Mouse (Mus musculus) liver, postnatal 0 days (tissue): ENCODE results near the gene Synpo2l. TPM values are rescaled to one million over a fixed set of nuclear protein-coding genes. Genes with fewer than 3 reads are reported as not detected.
A peak's percentile ranks its signal among the peaks of the same experiment; 100 is the strongest.

Source experiments
- ATAC-seq: fragments of 200-750 bp; cut with Nextera tagmentation; 2 replicates; pipeline ENCODE4 v1.8.0; 2017; ENCODE audit warnings: mild to moderate bottlenecking, moderate library complexity
- DNase-seq: peaks from one replicate; pipeline ENCODE4 v3.0.0-alpha.2; 2016
- H3K27ac ChIP-seq: fragments of 300-500 bp; sonication (generic); 2 replicates; pipeline ENCODE4 v1.5.1; 2014; ENCODE audit warnings: antibody characterized with exemption, moderate library complexity, mild to moderate bottlenecking, low read depth
- H3K27me3 ChIP-seq: fragments of 300-500 bp; sonication (generic); 2 replicates; pipeline ENCODE4 v1.6.1; 2014; ENCODE audit warnings: low read length, control low read depth, mixed read lengths; ENCODE audit not compliant: insufficient read depth
- H3K36me3 ChIP-seq: fragments of 300-500 bp; sonication (generic); replicated peaks from 2 replicates; pipeline ENCODE4 v1.6.1; 2014; ENCODE audit warnings: mild to moderate bottlenecking, control low read depth, low read length, moderate library complexity, mixed read lengths; ENCODE audit not compliant: insufficient read depth
- H3K4me1 ChIP-seq: fragments of 300-500 bp; sonication (generic); 2 replicates; pipeline ENCODE4 v1.6.1; 2014; ENCODE audit warnings: antibody characterized with exemption, mild to moderate bottlenecking, control low read depth; ENCODE audit not compliant: insufficient read depth
- H3K4me2 ChIP-seq: fragments of 300-500 bp; sonication (generic); 2 replicates; pipeline ENCODE4 v1.6.1; 2014; ENCODE audit warnings: low read depth, mild to moderate bottlenecking, low read length, moderate library complexity, mixed read lengths
- H3K4me3 ChIP-seq: fragments of 300-500 bp; sonication (generic); 2 replicates; pipeline ENCODE4 v1.5.1; 2014; ENCODE audit warnings: low read depth, low read length
- H3K9ac ChIP-seq: fragments of 300-500 bp; sonication (generic); replicated peaks from 2 replicates; pipeline ENCODE4 v1.6.1; 2014; ENCODE audit warnings: mild to moderate bottlenecking, moderate library complexity
- H3K9me3 ChIP-seq: fragments of 300-500 bp; sonication (generic); 2 replicates; pipeline ENCODE4 v1.6.1; 2016; ENCODE audit warnings: mild to moderate bottlenecking, control low read depth, low read length, mixed read lengths
- CTCF ChIP-seq: sonication (generic); IDR thresholded peaks from 2 replicates; pipeline ENCODE4 v1.5.1; 2016; ENCODE audit warnings: antibody characterized with exemption, low read depth
- EP300 ChIP-seq: IDR thresholded peaks from 2 replicates; pipeline ENCODE4 v1.6.1; 2016; ENCODE audit warnings: antibody characterized with exemption, low read depth, mild to moderate bottlenecking
- WGBS: fragments of 180-500 bp; shearing (Covaris S2); extraction: QIAGEN DNeasy Blood & Tissue Kit; methylation state at CpG from one replicate; pipeline ENCODE4 v1.1.7; 2014; ENCODE audit not compliant: insufficient replicate concordance; 5-methylcytosine and 5-hydroxymethylcytosine counted together
- polyA plus RNA-seq: library from polyadenylated mRNA; unstranded; fragments of >200 nt; fragmentation: Nextera tagmentation; extraction: Ambion mirVana; gene quantifications from 2 replicates; pipeline ENCODE4 v1.2.1, GENCODE M21; 2015

Synpo2l gene
- polyA plus RNA-seq, 1 experiment from 2014 or later, result 0.05 TPM

- Histone ChIP-seq H3K4me3 (peak overlapping the region; percentile 65), H3K4me2 (peak overlapping the region; percentile 98), H3K4me1 (peaks cover 10% of the 10 kb centered on the region), H3K27me3 (peaks cover 31% of the 10 kb centered on the region), H3K9ac (peak overlapping the region; percentile 68), H3K36me3 (no peaks in the 10 kb centered on the region), H3K27ac (peak overlapping the region; percentile 72; the same call in 1 of the 2 replicates), H3K9me3 (no peaks in the 10 kb centered on the region)
- no peak for TF ChIP-seq EP300
- TF ChIP-seq CTCF, result no peak
- ATAC-seq, result no peak
- no peak for DNase-seq
- WGBS, result 25% methylated on average over 19 of the region's 19 CpGs
Measured at GRCm38 (mm10) chr14:20661661-20662331, 6.4 kb downstream of the Synpo2l start.

- peaks cover 31% of the 10 kb centered on the region for H3K27me3 ChIP-seq
- H3K4me3 ChIP-seq, result peak overlapping the region; percentile 65
- peak; percentile 94 for ATAC-seq
- no peaks in the 10 kb centered on the region for H3K36me3 ChIP-seq
- H3K4me2 ChIP-seq, result peak overlapping the region; percentile 98
- 3% methylated on average over 52 of the region's 52 CpGs for WGBS
- H3K9me3 ChIP-seq, result no peaks in the 10 kb centered on the region
- DNase-seq, result peak; percentile 91
- TF ChIP-seq CTCF, result peak; percentile 95
- TF ChIP-seq EP300, result no peak
- peak overlapping the region; percentile 72 for H3K27ac ChIP-seq
- H3K4me1 ChIP-seq, result peaks cover 10% of the 10 kb centered on the region
- peak overlapping the region; percentile 68 for H3K9ac ChIP-seq
Measured at GRCm38 (mm10) chr14:20660827-20661660, 7.1 kb downstream of the Synpo2l start.

GRCm38 (mm10) chr14:20659687-20660086 lies 8.5 kb downstream of the Synpo2l start:
- Histone ChIP-seq H3K27ac (no peak overlapping the region), H3K9ac (no peak overlapping the region), H3K4me2 (no peak overlapping the region), H3K4me3 (no peak overlapping the region), H3K27me3 (peaks cover 31% of the 10 kb centered on the region), H3K4me1 (peaks cover 15% of the 10 kb centered on the region), H3K36me3 (no peaks in the 10 kb centered on the region), H3K9me3 (no peaks in the 10 kb centered on the region)
- TF ChIP-seq EP300 (no peak), CTCF (no peak)
- 91% methylated on average over 7 of the region's 7 CpGs for WGBS
- no peak for DNase-seq
- ATAC-seq, result no peak

GRCm38 (mm10) chr14:20658902-20659301 lies 9.3 kb downstream of the Synpo2l start:
- no peak for ATAC-seq
- H3K4me1 ChIP-seq, result peaks cover 15% of the 10 kb centered on the region
- H3K27ac ChIP-seq, result no peak overlapping the region
- H3K4me3 ChIP-seq, result no peak overlapping the region
- no peaks in the 10 kb centered on the region for H3K9me3 ChIP-seq
- no peak overlapping the region for H3K4me2 ChIP-seq
- TF ChIP-seq CTCF (no peak), EP300 (no peak)
- no peak for DNase-seq
- no peak overlapping the region for H3K9ac ChIP-seq
- WGBS, result 77% methylated on average over 6 of the region's 6 CpGs
- H3K36me3 ChIP-seq, result no peaks in the 10 kb centered on the region
- H3K27me3 ChIP-seq, result peaks cover 27% of the 10 kb centered on the region

- ATAC-seq, result no peak
- no peak for DNase-seq
- no peak overlapping the region for H3K9ac ChIP-seq
- H3K27ac ChIP-seq, result no peak overlapping the region
- H3K4me2 ChIP-seq, result no peak overlapping the region
- TF ChIP-seq CTCF, result peak; percentile 84
- TF ChIP-seq EP300, result no peak
- peaks cover 23% of the 10 kb centered on the region for H3K27me3 ChIP-seq
- peaks cover 15% of the 10 kb centered on the region for H3K4me1 ChIP-seq
- H3K36me3 ChIP-seq, result no peaks in the 10 kb centered on the region
- no peaks in the 10 kb centered on the region for H3K9me3 ChIP-seq
- H3K4me3 ChIP-seq, result no peak overlapping the region
Measured at GRCm38 (mm10) chr14:20658326-20658725, 9.8 kb downstream of the Synpo2l start.

- no peak for DNase-seq
- no peaks in the 10 kb centered on the region for H3K9me3 ChIP-seq
- H3K27me3 ChIP-seq, result peaks cover 3% of the 10 kb centered on the region
- H3K9ac ChIP-seq, result no peak within 1 kb of the TSS
- H3K4me3 ChIP-seq, result no peak within 1 kb of the TSS
- H3K27ac ChIP-seq, result peak within 1 kb of the TSS; percentile 60
- peaks cover 12% of the 10 kb centered on the region; the same call in 1 of the 2 replicates for H3K4me1 ChIP-seq
- TF ChIP-seq EP300 (no peak), CTCF (no peak)
- 70% methylated on average over 11 of the region's 11 CpGs for WGBS
- H3K36me3 ChIP-seq, result no peaks in the 10 kb centered on the region
- no peak for ATAC-seq
- H3K4me2 ChIP-seq, result no peak within 1 kb of the TSS
Measured at GRCm38 (mm10) chr14:20656361-20656760, 11.8 kb downstream of the Synpo2l start, which contains the start of gene Myoz1. TSS of gene Myoz1 (minus strand) at chr14:20656540.
